ENCODE assay signal across 18 mouse cellular contexts in the genomic region with DNA sequence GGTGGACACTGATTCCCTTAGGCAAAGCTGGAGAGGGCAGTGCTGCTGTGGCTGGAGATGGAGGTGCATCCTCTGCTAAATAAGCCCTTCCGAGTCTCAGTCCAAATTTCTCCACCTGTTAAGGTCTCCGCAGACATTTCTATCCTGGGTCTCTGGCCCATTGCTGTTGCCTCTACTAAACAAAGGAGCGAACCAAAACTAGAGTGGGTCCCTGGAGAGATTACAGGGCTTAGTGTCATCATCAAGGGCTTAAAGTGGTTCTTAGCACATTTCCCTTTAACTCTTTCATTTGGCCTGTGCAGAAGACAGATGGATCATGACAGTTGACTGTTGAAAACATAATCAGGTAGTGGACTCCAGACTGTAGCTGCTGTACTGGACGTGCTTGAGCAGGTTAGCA.
"Had no signal": no experiment of that assay in that cellular context is flagged by ENCODE, and none has a peak within 500 bp of the region (broad histone marks: within the 10 kb centered on the region; RNA-seq: fewer than 3 reads in every experiment).

No protein-coding gene starts in this region.

- H3K27ac ChIP-seq: liver, embryonic 12.5 days; liver, embryonic 14.5 days; midbrain, embryonic 12.5 days; midbrain, embryonic 15.5 days; neural tube, embryonic 13.5 days; neural tube, embryonic 15.5 days had no signal

- H3K4me1 ChIP-seq: liver, embryonic 12.5 days; midbrain, embryonic 12.5 days; midbrain, embryonic 15.5 days; neural tube, embryonic 13.5 days; neural tube, embryonic 15.5 days had no signal

- ATAC-seq: liver, embryonic 12.5 days; midbrain, embryonic 15.5 days had no signal

- DNase-seq: lung, adult 18-20 months; lung, embryonic 14.5 days; lung, postnatal 10 days; lung, postnatal 4 days; right cerebral cortex, adult 18-20 months; right cerebral cortex, postnatal 25 days; right cerebral cortex, postnatal 4 days; spleen, adult 18-20 months; thymus, adult 18-20 months; thymus, postnatal 14 days; thymus, postnatal 36 days had no signal

- H3K9me3 ChIP-seq: liver, embryonic 12.5 days; midbrain, embryonic 12.5 days; midbrain, embryonic 15.5 days; neural tube, embryonic 13.5 days; neural tube, embryonic 15.5 days had no signal

- H3K4me3 ChIP-seq: liver, embryonic 12.5 days; midbrain, embryonic 12.5 days; midbrain, embryonic 15.5 days; myocyte; neural tube, embryonic 13.5 days; neural tube, embryonic 15.5 days had no signal

- H3K9ac ChIP-seq: liver, embryonic 12.5 days; liver, embryonic 14.5 days; lung, embryonic 14.5 days; midbrain, embryonic 12.5 days; midbrain, embryonic 15.5 days; neural tube, embryonic 13.5 days; neural tube, embryonic 15.5 days had no signal

- H3K27me3 ChIP-seq: liver, embryonic 12.5 days; midbrain, embryonic 12.5 days; midbrain, embryonic 15.5 days; neural tube, embryonic 13.5 days; neural tube, embryonic 15.5 days had no signal

- H3K4me2 ChIP-seq: liver, embryonic 12.5 days; lung, embryonic 14.5 days; midbrain, embryonic 12.5 days; midbrain, embryonic 15.5 days; neural tube, embryonic 13.5 days; neural tube, embryonic 15.5 days had no signal
